Mouse (Mus musculus) thymus, postnatal 36 days (tissue): ENCODE results near the gene Mpc2.

Source experiments
- DNase-seq, 2 experiments: peaks; one replicate each; pipeline ENCODE4 v3.0.0; 2022; ENCODE audit warnings: mixed read lengths in 2 of 2

Mpc2 gene

GRCm38 (mm10) chr1:165506303-165506702 lies 45.9 kb downstream of the Mpc2 start:
- no peak for DNase-seq

- no peak for DNase-seq
These were observed 49.7 kb downstream of the Mpc2 start for GRCm38 (mm10) chr1:165510161-165510560.

- DNase-seq, result no peak
These were observed 60.3 kb downstream of the Mpc2 start for GRCm38 (mm10) chr1:165520716-165521115.
